Mouse (Mus musculus) embryo, embryonic 9.5 days (tissue): ENCODE measurements around the gene Plekhg4.

Experiments used
- DNase-seq: peaks from one replicate; pipeline ENCODE4 v3.0.0-alpha.2; 2017; ENCODE audit errors: extremely low spot score

Plekhg4 gene

GRCm38 (mm10) chr8:105403467-105403866 is 30.4 kb downstream of the Plekhg4 start:
- DNase-seq = no peak

DNA sequence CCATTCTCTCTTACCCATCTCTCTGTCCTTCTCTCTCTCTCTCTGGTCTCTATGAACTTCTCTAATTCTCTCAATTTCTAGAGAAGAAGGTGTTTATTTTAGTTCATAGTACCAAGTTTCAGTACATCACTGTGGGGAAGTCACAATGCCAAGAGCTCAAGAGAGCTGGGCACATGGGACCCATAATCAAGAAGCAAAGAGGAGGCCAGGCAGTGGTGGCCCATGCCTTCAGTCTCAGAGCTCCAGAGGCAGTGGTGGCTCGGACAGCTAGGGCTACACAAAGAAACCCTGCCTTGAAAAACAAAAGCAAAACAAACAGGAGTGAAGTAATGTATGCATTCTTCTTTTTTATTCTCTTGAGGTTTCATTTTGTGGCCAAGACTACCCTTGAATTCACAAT is 31.4 kb downstream of the Plekhg4 start:
- no peak for DNase-seq

DNA sequence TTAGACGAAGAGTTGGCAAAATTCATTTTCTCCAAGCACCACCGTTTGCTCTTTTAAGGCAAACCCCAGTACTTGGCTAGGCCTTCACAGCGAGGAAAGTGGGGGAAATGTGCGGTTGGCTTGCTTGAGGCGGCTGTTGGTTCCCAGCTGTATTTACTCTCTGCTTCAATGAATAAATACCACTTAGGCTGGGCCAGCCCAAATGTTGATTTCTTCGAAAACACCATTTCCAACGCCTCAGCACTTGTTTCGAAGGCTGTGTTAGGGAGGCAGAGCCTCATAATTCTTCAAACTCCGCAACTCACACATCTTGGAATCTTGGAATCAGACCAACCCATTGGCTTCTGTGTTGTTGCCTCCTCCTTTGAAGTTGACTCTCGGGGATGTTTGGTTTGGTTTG is 33.3 kb downstream of the Plekhg4 start:
- DNase-seq = no peak

DNA sequence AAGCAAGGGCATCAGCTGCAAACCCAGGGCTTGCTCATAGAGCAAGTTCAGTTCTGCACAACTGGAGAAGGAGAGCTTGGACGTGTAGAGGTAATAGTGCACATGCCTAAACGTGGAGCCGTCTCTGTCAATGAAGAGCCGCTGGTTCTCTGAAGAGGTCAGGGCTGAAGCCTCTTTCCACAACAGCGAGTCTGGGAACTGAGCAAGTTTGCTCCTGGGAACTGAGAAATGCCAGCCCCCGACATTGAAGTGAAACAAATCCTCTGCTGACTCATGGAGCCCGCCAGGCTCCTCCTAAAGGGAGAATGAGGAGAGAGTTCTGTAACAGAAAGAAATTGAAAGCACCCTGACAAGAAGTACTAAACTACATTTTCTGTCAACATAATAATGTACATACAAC is 35.3 kb downstream of the Plekhg4 start:
- DNase-seq = no peak

- no peak for DNase-seq
Observed at GRCm38 (mm10) chr8:105409947-105410346, 36.9 kb downstream of the Plekhg4 start.

GRCm38 (mm10) chr8:105413391-105413790 is 40.3 kb downstream of the Plekhg4 start, which contains the start of the genes Kctd19 and Lrrc36:
Kctd19 (minus strand) TSS chr8:105413502.
Lrrc36 (plus strand) TSS chr8:105413571.
- DNase-seq = peak; percentile 75

- DNase-seq = no peak
Observed at GRCm38 (mm10) chr8:105418992-105419391, 45.9 kb downstream of the Plekhg4 start.

GRCm38 (mm10) chr8:105419800-105420199 is 46.7 kb downstream of the Plekhg4 start:
- no peak for DNase-seq

GRCm38 (mm10) chr8:105422006-105422405 is 48.9 kb downstream of the Plekhg4 start:
- DNase-seq = no peak

- DNase-seq = no peak
Observed at GRCm38 (mm10) chr8:105426878-105427277, 53.8 kb downstream of the Plekhg4 start.

- DNase-seq = no peak
Observed at GRCm38 (mm10) chr8:105431743-105432515, 58.9 kb downstream of the Plekhg4 start.
